Mouse (Mus musculus): ENCODE measurements around the gene Ripk4. TPM values are rescaled to one million over a fixed set of nuclear protein-coding genes. Genes with fewer than 3 reads are reported as not detected.

Gene Ripk4
- polyA plus RNA-seq, 1 experiment from 2014 or later: 20.2 TPM

DNA sequence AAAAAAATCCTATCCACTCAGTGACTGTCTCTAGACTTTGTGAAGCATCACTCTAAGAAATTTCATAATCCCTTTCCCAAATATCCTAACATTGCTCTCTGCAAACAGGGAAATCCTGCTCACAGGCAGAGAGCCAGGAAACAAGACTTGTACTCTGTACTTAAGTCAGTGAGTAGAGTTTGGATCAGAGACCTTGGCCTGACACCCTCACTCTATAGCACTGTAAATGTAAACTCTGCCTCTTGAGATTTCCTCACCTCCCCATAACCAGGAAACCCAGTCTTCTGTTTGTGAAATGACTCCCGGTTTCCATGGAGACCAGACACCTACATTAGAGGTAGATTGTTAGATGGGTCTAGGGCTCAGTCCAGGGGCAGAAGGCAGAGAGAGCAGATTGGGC, 33.3 kb downstream of the Ripk4 start:
- no peak for TF ChIP-seq CTCF (IDR thresholded peaks at IDR 0.05)
- TF ChIP-seq EP300 (IDR thresholded peaks at IDR 0.05): peak; percentile 41; the same call in 1 of the 2 replicates
- no peak overlapping the region for H3K27ac ChIP-seq (ENCODE audit: low read length)
- H3K4me2 ChIP-seq (replicated peaks; ENCODE audit: low read depth, low read length): no peak overlapping the region
- no peak overlapping the region for H3K9ac ChIP-seq (replicated peaks; ENCODE audit: low read depth)
- WGBS: 55% methylated on average over 1 of the region's 1 CpGs
- H3K27me3 ChIP-seq (replicated peaks; ENCODE audit: insufficient read depth, low read length): no peaks in the 10 kb centered on the region
- no peak overlapping the region for H3K4me3 ChIP-seq (ENCODE audit: low read depth, low read length)
- ATAC-seq: peak; percentile 87
- no peaks in the 10 kb centered on the region for H3K9me3 ChIP-seq (ENCODE audit: low read length)
- H3K36me3 ChIP-seq (ENCODE audit: insufficient read depth, low read length): no peaks in the 10 kb centered on the region
- DNase-seq (ENCODE audit: low spot score): peak; percentile 77
- H3K4me1 ChIP-seq (ENCODE audit: insufficient read depth, low read depth, low read length): no peaks in the 10 kb centered on the region; the same call in 1 of the 2 replicates

DNA sequence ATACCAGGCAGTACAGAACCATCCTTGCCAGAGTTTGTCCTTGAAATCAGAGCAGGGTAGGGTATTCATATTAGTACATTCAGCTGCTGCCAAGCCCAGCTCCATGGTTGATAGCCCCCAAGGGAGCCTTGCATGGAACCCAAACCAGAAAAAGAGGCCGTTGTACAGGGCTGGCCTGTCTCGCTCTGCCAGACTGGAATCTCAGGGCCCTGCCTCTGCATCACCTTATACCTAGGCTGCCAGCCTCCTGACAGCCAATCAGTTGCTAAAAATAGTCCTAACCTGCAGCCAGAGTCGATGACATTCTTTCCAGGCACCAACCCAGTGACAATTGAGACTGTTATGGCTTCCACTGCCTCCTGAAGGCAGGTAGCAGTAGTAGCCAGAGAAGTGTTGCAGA, 37.2 kb downstream of the Ripk4 start:
- ATAC-seq (no peak), DNase-seq (ENCODE audit: low spot score) (no peak)
- no peaks in the 10 kb centered on the region for H3K9me3 ChIP-seq (ENCODE audit: low read length)
- no peak overlapping the region for H3K9ac ChIP-seq (replicated peaks; ENCODE audit: low read depth)
- no peak overlapping the region for H3K4me2 ChIP-seq (replicated peaks; ENCODE audit: low read depth, low read length)
- no peak overlapping the region for H3K4me3 ChIP-seq (ENCODE audit: low read depth, low read length)
- 0 out of 2 replicates have a peak, but pooled peaks have one; percentile 2 for TF ChIP-seq CTCF (IDR thresholded peaks at IDR 0.05)
- no peak for TF ChIP-seq EP300 (IDR thresholded peaks at IDR 0.05)
- no peak overlapping the region for H3K27ac ChIP-seq (ENCODE audit: low read length)
- no peaks in the 10 kb centered on the region for H3K4me1 ChIP-seq (ENCODE audit: insufficient read depth, low read depth, low read length)
- H3K27me3 ChIP-seq (replicated peaks; ENCODE audit: insufficient read depth, low read length): no peaks in the 10 kb centered on the region
- WGBS: 65% methylated on average over 3 of the region's 3 CpGs
- no peaks in the 10 kb centered on the region for H3K36me3 ChIP-seq (ENCODE audit: insufficient read depth, low read length)

DNA sequence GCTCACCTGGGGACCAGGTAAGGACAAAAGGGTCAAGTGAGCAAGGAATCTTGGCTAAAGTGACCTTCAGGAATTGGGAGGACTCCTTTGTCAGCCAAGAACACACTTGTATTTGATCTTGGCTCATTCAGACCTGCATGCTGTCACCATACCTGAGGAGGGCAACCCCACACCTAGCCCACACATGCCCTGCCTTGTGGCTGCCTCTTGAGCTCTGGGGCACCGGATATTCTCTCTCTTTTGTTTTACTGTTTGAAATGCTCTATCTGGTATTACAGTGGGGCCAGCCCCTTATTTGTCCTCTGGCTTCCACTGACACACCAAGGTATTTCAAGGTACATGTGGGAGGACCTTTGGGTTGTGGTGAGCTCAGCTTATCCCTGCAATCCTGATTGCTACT, 43.5 kb downstream of the Ripk4 start:
- Histone ChIP-seq H3K4me2 (replicated peaks; ENCODE audit: low read depth, low read length) (no peak overlapping the region), H3K27me3 (replicated peaks; ENCODE audit: insufficient read depth, low read length) (no peaks in the 10 kb centered on the region), H3K9me3 (ENCODE audit: low read length) (no peaks in the 10 kb centered on the region), H3K36me3 (ENCODE audit: insufficient read depth, low read length) (no peaks in the 10 kb centered on the region), H3K4me3 (ENCODE audit: low read depth, low read length) (no peak overlapping the region), H3K27ac (ENCODE audit: low read length) (no peak overlapping the region), H3K4me1 (ENCODE audit: insufficient read depth, low read depth, low read length) (no peaks in the 10 kb centered on the region), H3K9ac (replicated peaks; ENCODE audit: low read depth) (no peak overlapping the region)
- DNase-seq (ENCODE audit: low spot score) (peak; percentile 14), ATAC-seq (peak; percentile 48; the same call in 1 of the 2 replicates)
- WGBS: 33% methylated on average over 1 of the region's 1 CpGs
- TF ChIP-seq EP300 (IDR thresholded peaks at IDR 0.05) (no peak), CTCF (IDR thresholded peaks at IDR 0.05) (no peak)

DNA sequence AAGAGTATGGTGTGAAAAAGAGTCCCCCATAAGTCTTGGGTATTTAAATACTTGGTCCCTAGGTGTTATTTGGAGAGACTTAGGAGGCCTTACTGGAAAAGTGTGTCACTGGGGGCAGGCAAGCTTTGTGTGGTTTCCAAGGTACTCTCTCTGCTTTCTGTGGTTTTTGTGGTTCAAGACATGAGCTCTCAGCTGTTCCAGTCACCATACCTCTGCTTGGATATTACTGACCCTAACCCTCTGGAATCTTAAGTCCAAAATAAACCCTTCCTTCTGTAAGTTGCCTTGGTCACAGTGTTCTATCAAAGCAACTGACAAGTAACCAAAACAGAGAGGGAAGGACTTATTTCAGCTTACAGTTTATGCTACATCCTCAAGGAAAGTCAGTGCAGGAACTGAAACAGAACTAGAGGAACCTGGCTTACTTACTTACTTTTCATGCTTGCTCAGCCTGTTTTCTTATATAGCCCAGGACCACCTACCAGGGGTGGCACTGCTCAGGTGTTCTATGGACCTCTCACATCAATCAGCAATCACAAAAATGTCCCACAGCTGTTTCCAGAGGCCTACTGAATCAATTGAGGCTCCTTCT, 44.1 kb downstream of the Ripk4 start:
- no peaks in the 10 kb centered on the region for H3K36me3 ChIP-seq (ENCODE audit: insufficient read depth, low read length)
- ATAC-seq: peak; percentile 26
- no peak overlapping the region for H3K9ac ChIP-seq (replicated peaks; ENCODE audit: low read depth)
- H3K4me1 ChIP-seq (ENCODE audit: insufficient read depth, low read depth, low read length): no peaks in the 10 kb centered on the region
- H3K9me3 ChIP-seq (ENCODE audit: low read length): no peaks in the 10 kb centered on the region
- no peak for TF ChIP-seq CTCF (IDR thresholded peaks at IDR 0.05)
- no peak for TF ChIP-seq EP300 (IDR thresholded peaks at IDR 0.05)
- no peaks in the 10 kb centered on the region for H3K27me3 ChIP-seq (replicated peaks; ENCODE audit: insufficient read depth, low read length)
- H3K27ac ChIP-seq (ENCODE audit: low read length): no peak overlapping the region
- no peak overlapping the region for H3K4me3 ChIP-seq (ENCODE audit: low read depth, low read length)
- DNase-seq (ENCODE audit: low spot score): no peak
- H3K4me2 ChIP-seq (replicated peaks; ENCODE audit: low read depth, low read length): no peak overlapping the region

DNA sequence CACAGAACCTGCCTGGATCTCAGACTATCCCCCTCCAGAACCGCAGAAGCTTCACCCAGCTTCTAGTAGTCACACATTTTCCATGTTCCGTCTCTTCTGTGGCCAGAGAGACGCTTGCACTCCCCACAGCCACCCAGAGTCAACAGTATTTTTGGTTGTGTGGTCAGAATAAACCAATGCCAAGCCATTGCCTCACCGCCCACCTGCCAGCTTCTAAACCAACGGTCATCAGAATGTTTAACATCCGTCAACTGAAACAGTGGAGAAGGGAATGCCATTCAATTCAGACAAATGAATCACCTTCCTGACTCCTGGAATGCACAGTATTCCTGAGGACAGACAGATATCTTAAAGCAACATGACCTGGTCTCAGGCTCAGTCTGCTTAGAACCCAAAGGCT, 47.0 kb downstream of the Ripk4 start:
- no peak overlapping the region for H3K4me2 ChIP-seq (replicated peaks; ENCODE audit: low read depth, low read length)
- ATAC-seq (peak; percentile 48), DNase-seq (ENCODE audit: low spot score) (peak; percentile 32)
- H3K9ac ChIP-seq (replicated peaks; ENCODE audit: low read depth): no peak overlapping the region
- H3K9me3 ChIP-seq (ENCODE audit: low read length): no peaks in the 10 kb centered on the region
- no peaks in the 10 kb centered on the region for H3K4me1 ChIP-seq (ENCODE audit: insufficient read depth, low read depth, low read length)
- no peak overlapping the region for H3K27ac ChIP-seq (ENCODE audit: low read length)
- no peaks in the 10 kb centered on the region for H3K27me3 ChIP-seq (replicated peaks; ENCODE audit: insufficient read depth, low read length)
- H3K4me3 ChIP-seq (ENCODE audit: low read depth, low read length): no peak overlapping the region
- TF ChIP-seq CTCF (IDR thresholded peaks at IDR 0.05) (no peak), EP300 (IDR thresholded peaks at IDR 0.05) (peak; percentile 45; the same call in 1 of the 2 replicates)
- 52% methylated on average over 6 of the region's 6 CpGs for WGBS
- no peaks in the 10 kb centered on the region for H3K36me3 ChIP-seq (ENCODE audit: insufficient read depth, low read length)

DNA sequence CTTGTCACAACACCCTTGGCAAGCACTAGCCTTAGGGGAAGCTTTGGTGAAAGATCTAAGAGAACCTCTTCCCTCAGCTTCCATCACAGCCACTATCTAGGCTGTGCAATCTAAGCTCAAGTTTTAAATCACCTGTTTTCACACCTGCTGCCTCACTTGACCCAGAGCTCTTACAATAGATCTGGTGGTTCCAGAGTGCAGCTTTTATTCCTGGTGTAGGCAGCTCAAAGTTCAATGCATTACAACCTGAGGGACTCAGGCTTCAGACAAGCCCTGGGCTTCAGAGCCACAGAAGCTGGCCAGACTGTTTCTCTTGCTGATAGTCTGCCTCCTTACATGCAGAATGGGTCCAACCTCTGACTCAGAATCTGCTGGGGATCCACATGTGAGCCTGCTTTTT, 51.5 kb downstream of the Ripk4 start:
- H3K9me3 ChIP-seq (ENCODE audit: low read length): no peaks in the 10 kb centered on the region
- ATAC-seq (no peak), DNase-seq (ENCODE audit: low spot score) (no peak)
- no peak overlapping the region for H3K4me3 ChIP-seq (ENCODE audit: low read depth, low read length)
- no peak overlapping the region for H3K9ac ChIP-seq (replicated peaks; ENCODE audit: low read depth)
- H3K27me3 ChIP-seq (replicated peaks; ENCODE audit: insufficient read depth, low read length): no peaks in the 10 kb centered on the region
- no peak overlapping the region for H3K27ac ChIP-seq (ENCODE audit: low read length)
- no peak for TF ChIP-seq EP300 (IDR thresholded peaks at IDR 0.05)
- no peak for TF ChIP-seq CTCF (IDR thresholded peaks at IDR 0.05)
- no peaks in the 10 kb centered on the region for H3K36me3 ChIP-seq (ENCODE audit: insufficient read depth, low read length)
- no peak overlapping the region for H3K4me2 ChIP-seq (replicated peaks; ENCODE audit: low read depth, low read length)
- no peaks in the 10 kb centered on the region for H3K4me1 ChIP-seq (ENCODE audit: insufficient read depth, low read depth, low read length)

DNA sequence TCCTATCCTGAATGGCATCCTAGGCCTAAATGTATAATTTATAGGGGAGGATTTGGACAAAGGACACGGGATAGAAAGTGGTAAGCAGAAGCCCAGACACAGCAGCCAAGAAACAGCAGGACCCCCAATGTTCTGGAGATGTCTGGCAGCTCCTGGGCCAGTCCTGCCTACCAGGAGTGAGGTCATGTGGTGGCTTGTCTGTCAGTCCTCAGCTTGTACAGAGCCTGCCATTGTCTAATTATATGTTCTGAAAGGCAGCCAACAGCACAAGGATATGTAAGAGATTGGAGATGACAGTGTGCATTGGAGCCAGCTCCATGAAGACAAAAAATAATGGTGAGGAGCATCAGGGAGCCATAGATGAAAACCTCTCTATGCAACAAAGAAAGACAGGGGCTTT, 61.7 kb downstream of the Ripk4 start:
- H3K4me3 ChIP-seq (ENCODE audit: low read depth, low read length): no peak overlapping the region
- no peaks in the 10 kb centered on the region; the same call in 1 of the 2 replicates for H3K4me1 ChIP-seq (ENCODE audit: insufficient read depth, low read depth, low read length)
- ATAC-seq (no peak), DNase-seq (ENCODE audit: low spot score) (no peak)
- H3K9me3 ChIP-seq (ENCODE audit: low read length): no peaks in the 10 kb centered on the region
- no peaks in the 10 kb centered on the region for H3K36me3 ChIP-seq (ENCODE audit: insufficient read depth, low read length)
- no peak overlapping the region for H3K4me2 ChIP-seq (replicated peaks; ENCODE audit: low read depth, low read length)
- H3K27ac ChIP-seq (ENCODE audit: low read length): no peak overlapping the region
- no peak for TF ChIP-seq CTCF (IDR thresholded peaks at IDR 0.05)
- 50% methylated on average over 1 of the region's 1 CpGs for WGBS
- H3K27me3 ChIP-seq (replicated peaks; ENCODE audit: insufficient read depth, low read length): no peaks in the 10 kb centered on the region
- H3K9ac ChIP-seq (replicated peaks; ENCODE audit: low read depth): no peak overlapping the region

Data from lung, postnatal 0 days (tissue).